Mouse (Mus musculus): ENCODE data around the gene Hcrt.
A peak's percentile ranks its signal among the peaks of the same experiment; 100 is the strongest.

Gene Hcrt

DNA sequence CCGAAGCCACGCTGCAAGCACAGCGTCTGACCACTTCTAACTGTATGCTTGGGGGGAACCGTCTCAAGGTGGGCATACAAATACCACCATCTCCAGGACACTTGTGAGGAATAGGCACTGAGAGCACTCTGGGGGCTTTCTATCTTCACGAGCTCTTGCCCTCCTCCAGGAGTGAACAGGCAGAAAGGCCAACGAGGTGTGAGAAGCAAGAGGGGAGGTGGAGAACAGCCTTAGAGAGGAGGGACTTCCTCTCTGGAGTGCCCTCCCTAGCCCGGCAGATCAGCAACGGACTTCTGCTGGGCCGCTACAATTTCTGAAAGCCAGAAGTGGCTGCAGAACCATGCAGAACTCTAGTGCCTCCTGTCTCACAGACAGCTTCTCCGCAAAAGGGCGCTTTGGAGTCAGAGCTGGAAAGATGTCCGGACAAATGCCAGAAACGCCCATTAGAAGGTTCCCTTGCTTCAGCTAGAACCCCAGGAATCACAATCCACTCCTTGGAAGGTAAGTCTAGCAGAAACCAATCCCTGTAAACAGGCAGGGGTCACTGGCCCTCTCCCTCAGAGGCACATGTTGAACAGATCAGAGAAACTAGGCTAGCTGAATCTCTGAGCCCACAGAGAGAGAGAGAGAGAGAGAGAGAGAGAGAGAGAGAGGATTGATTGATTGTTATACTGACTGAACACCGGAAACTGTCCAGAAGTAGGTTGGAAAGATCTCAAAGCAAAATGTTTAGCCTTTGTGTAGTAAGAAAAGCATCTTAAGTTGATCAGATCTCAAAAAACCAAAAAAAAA, 26.6 kb downstream of the Hcrt start:
- peak; percentile 74 for DNase-seq (ENCODE audit: low read depth, low spot score)

- peak; percentile 52 for DNase-seq (ENCODE audit: low read depth, low spot score)
These were observed 27.4 kb downstream of the Hcrt start for GRCm38 (mm10) chr11:100735134-100735865.

DNA sequence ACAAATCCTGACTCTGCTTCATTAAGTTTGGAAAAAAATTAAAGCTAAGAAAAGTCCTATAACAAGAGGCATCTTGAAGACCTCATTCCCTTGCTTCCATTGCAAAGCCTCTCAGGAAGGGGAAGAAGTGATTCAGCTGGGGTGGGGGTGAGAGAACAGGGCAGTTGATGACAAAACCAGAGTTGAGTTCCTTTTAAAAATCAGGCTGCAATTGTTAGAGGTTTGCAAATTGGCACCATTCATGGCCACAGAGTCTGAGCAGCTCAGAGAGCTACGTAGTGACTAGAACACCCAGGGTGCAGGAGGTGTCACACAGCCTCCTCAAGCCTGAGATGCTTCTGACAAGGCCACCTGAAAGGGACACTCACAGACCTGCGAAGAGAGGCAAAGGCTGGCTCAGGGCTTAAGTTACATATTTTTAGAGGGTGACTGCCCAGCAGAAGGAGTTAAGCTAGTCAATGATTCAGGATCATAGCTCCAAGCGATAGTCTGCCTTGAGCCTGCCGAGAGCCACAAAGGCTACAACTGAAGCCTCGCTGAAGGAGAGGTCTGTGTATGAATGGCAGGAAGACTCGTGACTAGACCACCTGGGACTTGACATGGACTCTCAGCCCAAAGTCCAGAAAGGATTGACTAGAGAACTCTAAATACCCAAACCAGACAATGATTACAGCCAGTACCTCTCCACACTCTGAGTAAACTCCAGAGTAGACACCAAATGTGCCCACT, 32.1 kb downstream of the Hcrt start:
- DNase-seq (ENCODE audit: low read depth, low spot score), result no peak

DNA sequence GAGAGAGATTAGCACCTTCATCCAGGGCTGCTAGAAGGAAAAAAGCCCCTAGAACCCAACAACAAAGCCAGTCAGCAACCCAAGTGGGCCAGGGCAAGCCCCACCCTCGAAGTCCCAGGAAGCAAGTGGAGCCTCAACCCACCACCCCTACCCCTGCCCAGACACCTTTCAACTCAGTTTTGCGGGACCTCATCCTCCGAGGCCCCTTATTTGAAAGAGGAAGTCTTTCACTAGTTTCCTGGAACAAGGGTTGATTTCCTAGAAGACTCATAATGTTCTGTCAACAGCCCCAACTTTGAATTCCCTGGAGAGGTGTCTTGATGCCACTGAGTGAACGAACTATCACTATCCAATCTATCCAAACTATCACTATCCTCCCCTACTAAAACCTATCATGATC, 32.8 kb downstream of the Hcrt start:
- DNase-seq (ENCODE audit: low read depth, low spot score), result no peak

DNA sequence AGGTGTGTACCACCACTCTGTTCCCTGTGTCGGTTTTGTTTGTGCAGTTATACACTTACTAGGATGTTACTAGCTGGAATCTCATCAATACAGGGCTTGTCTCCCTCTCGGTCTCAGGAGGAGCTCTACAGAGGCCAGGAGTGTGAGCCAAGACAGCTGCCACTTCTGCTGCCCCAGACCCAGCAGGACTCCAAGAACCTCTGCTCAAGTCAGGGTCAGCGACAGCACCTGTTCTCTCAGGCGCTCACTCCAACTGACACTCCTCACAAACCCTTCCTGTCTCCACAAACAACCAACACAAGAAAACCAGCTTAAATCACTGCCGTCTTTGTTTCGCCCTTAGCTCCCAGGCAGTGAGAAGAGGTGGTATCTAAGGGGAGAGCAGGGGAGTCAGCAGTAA, 34.1 kb downstream of the Hcrt start:
- DNase-seq (ENCODE audit: low read depth, low spot score), result no peak

DNA sequence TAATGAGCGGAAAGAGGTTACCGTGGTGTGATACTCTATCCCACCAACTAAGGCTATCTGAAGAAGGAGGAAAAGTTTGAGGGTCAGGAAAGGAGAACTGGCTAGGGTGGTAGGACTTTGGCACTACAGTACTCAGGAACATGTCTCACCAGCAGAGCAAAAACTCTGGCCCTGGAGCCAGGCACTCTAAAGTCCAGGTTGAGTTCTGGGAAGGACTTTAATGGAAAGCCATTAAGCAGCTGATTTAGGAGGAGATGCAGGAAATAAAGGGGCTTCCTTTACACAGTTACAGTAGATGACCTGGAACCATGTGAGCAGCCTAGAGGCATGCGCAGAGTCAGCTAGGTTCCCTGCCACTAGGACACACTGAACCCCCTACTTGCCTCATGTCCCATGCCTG, 35.5 kb downstream of the Hcrt start:
- no peak for DNase-seq (ENCODE audit: low read depth, low spot score)

GRCm38 (mm10) chr11:100724919-100725512, 37.7 kb downstream of the Hcrt start:
- peak; percentile 24 for DNase-seq (ENCODE audit: low read depth, low spot score)

DNA sequence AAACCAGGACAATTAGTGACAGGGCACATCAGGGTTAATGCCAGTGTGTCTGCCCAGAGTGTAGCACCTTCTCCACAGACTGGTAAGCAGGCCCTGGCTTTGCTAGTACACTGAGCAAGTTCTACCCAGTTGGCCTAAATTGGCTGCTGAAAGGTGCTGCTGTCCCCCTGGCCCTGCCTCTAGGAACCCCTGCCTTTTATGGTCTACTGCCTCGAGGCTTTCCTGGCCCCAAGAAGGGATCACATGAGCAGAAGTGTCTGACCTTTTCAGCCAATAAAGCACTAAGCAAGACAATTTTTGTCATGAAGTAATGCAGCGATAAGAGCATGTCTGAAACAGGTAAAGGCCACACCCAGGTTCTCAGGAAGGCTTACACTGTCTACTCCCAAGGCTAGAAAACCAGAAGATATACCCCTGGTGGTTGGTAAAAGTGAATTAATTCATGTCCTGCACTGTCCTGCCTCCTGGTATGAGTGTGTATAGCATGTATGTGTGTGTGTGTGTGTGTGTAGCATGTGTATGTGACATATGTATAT, 40.2 kb downstream of the Hcrt start:
- peak; percentile 57 for DNase-seq (ENCODE audit: low read depth, low spot score)

GRCm38 (mm10) chr11:100721776-100722492, 40.8 kb downstream of the Hcrt start:
- no peak for DNase-seq (ENCODE audit: low read depth, low spot score)

- DNase-seq (ENCODE audit: low read depth, low spot score), result no peak
These were observed 41.5 kb downstream of the Hcrt start for GRCm38 (mm10) chr11:100721254-100721653.

- no peak for DNase-seq (ENCODE audit: low read depth, low spot score)
These were observed 42.4 kb downstream of the Hcrt start for GRCm38 (mm10) chr11:100720345-100720744.

DNA sequence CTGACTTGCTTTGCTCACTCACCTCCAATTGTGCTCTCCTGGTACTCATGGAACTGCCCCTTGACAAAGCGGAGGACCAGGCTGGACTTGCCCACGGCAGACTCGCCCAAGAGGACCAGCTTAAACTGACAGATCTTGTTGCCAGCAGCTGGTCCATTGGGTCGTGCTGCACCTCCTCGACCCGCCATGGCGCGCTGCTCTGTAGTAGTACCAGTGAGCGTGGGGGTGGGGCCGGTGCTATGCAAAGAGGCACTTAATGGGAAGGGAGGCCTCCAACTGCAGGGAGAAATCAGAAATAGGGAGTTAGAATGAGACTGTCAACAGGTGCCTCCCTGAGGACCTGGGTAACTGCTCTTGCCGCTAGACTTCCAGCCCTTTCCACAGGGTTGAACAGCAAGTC, 42.8 kb downstream of the Hcrt start:
- DNase-seq (ENCODE audit: low read depth, low spot score), result no peak

DNA sequence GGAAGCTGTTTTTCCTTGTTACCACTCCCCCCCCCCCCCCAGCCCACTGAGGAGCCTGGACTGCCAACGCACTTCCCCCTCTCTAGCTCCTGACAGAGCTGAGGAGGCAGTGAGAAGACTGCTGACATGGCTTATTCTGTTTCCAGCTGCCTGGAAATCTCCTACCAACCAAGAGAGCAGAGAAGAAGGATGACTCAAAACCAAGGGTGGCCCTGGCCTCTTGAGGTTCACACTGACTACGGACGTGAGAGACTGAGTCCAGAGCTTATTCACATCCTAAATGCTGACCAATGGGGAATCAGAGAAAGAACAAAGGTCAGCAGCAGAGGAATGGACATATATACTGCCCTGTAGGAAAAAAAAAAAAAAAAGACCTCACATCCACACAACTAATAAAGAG, 43.4 kb downstream of the Hcrt start:
- no peak for DNase-seq (ENCODE audit: low read depth, low spot score)

DNA sequence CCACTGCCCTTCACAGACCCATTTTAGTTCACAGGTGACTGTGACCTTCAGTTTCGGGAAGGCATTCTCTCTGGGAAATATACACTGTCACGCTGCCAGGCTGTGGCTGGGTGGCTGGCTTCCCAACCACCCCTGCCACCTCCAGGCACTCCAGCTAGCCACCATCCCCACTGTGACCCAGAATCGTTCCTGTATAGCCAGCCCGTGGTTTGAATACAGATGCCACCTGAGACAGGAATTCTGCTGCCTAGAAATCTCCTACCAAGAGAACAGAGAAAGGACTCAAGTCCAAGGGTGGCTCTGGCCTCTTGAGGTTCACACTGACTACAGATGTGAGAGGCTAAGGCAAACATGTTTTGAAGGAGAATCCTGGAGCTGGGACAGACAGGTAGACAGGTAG, 43.9 kb downstream of the Hcrt start:
- no peak for DNase-seq (ENCODE audit: low read depth, low spot score)

- DNase-seq (ENCODE audit: low read depth, low spot score), result no peak
These were observed 44.3 kb downstream of the Hcrt start for GRCm38 (mm10) chr11:100718462-100718861.

GRCm38 (mm10) chr11:100716649-100717048, 46.1 kb downstream of the Hcrt start:
- DNase-seq (ENCODE audit: low read depth, low spot score), result no peak

DNA sequence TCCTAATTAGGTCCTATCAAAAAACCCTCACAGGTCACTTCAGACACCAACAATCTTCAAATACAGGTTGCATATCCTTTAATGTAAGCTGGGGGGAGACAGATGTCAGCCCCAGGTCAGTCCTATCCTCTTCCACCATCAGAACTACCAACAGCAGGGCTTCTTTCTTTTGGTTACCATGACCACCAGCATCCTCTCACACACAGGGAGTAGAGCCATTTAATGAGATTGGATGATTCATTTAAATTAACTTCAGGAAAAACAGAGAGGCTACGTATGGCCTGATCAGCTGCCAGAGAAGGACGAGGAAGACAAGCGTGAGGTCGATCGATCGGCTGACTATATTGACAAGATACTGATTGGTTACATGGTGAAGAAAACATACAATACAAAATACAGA, 47.8 kb downstream of the Hcrt start:
- no peak for DNase-seq (ENCODE audit: low read depth, low spot score)

- peak; percentile 69 for DNase-seq (ENCODE audit: low read depth, low spot score)
These were observed 48.2 kb downstream of the Hcrt start for GRCm38 (mm10) chr11:100714534-100714915.

GRCm38 (mm10) chr11:100713735-100714533, 48.8 kb downstream of the Hcrt start, which contains the start of gene Hspb9:
TSS of gene Hspb9 (plus strand) at chr11:100713850.
- no peak for DNase-seq (ENCODE audit: low read depth, low spot score)

DNA sequence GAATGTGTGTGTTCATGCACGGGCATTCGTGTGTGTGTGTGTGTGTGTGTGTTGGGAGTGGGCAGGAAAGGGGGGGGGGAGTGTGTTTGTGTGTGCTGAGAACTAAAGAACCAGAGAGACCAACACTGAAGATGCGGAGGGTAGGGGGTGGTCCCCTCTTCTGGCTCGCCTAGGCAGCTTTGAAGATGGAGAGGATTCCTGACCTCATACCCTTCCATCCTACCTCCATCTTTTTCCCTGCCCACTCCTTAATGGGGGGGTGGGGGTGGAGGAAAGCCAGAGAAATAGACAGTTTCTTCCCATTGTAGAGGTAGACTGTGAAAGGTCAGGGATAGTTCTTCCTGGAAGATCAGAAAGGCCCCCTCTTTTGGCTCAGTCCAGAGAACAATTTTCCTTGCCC, 49.6 kb downstream of the Hcrt start:
- DNase-seq (ENCODE audit: low read depth, low spot score), result no peak

Measured in A20 (cell line).